15 mouse cellular contexts compared by ENCODE assay signal in the genomic region with DNA sequence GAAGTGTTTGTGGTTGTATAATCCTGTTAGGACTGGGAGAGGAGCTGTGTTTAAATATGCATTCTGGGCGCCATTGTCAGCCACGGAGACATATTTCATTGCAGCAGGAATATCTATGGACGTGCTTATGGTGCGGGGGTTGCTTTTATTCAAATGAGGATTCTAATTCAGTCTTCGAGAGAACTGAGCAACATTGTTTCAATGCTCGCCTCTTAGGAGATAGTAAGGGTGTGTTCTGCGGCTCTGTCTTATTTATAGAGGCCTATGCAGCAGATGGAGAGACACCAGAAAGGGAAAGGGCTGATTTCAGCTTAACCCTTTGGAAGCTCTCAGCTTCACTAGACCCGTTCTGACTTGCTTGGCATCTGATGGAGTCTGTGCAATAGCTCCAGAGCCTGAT. TPM values are rescaled to one million over a fixed set of nuclear protein-coding genes. Genes with fewer than 3 reads are reported as not detected.
DNase-seq lines count a peak whose midpoint lies in the region; ATAC-seq and TF ChIP-seq lines count a peak whose summit lies in the region.
"Had no signal": no experiment of that assay in that cellular context is flagged by ENCODE, and none has a peak within 500 bp of the region (broad histone marks: within the 10 kb centered on the region; RNA-seq: fewer than 3 reads in every experiment).

No protein-coding gene starts in this region.

- no peak overlapping the region for H3K9ac ChIP-seq in forebrain, embryonic 15.5 days (replicated peaks)
- no peak overlapping the region for H3K9ac ChIP-seq in midbrain, embryonic 13.5 days (replicated peaks)
- H3K9ac ChIP-seq: embryonic facial prominence, embryonic 12.5 days; liver, embryonic 12.5 days had no signal

- H3K27ac ChIP-seq in forebrain, embryonic 15.5 days (replicated peaks) = peak overlapping the region; percentile 72
- no peak overlapping the region for H3K27ac ChIP-seq in forebrain, embryonic 10.5 days
- H3K27ac ChIP-seq in layer of hippocampus, adult 2 months = peak overlapping the region; percentile 56
- peak overlapping the region; percentile 44 for H3K27ac ChIP-seq in midbrain, embryonic 13.5 days
- H3K27ac ChIP-seq: embryonic facial prominence, embryonic 12.5 days; liver, embryonic 12.5 days had no signal

- H3K27me3 ChIP-seq in forebrain, embryonic 15.5 days = no peaks in the 10 kb centered on the region
- H3K27me3 ChIP-seq in forebrain, embryonic 10.5 days (ENCODE audit: poor library complexity, severe bottlenecking) = no peaks in the 10 kb centered on the region; the same call in 1 of the 2 replicates
- H3K27me3 ChIP-seq in midbrain, embryonic 13.5 days = no peaks in the 10 kb centered on the region
- H3K27me3 ChIP-seq: embryonic facial prominence, embryonic 12.5 days; liver, embryonic 12.5 days had no signal

- 0 out of 2 replicates have a peak, but pooled peaks have one; percentile 21 for ATAC-seq in forebrain, embryonic 15.5 days (replicated peaks)
- ATAC-seq in midbrain, embryonic 13.5 days = no peak
- ATAC-seq: liver, embryonic 12.5 days had no signal

- TF ChIP-seq CTCF in layer of hippocampus, adult 2 months (conservative IDR thresholded peaks at IDR 0.05) = no peak

- WGBS in forebrain, embryonic 15.5 days = 43% methylated on average over 8 of the region's 8 CpGs
- WGBS in forebrain, embryonic 10.5 days = 77% methylated on average over 8 of the region's 8 CpGs
- WGBS in midbrain, embryonic 13.5 days = 42% methylated on average over 8 of the region's 8 CpGs

- no peak overlapping the region for H3K4me3 ChIP-seq in forebrain, embryonic 15.5 days
- H3K4me3 ChIP-seq in forebrain, embryonic 10.5 days = no peak overlapping the region
- H3K4me3 ChIP-seq in layer of hippocampus, adult 2 months = no peak overlapping the region
- no peak overlapping the region for H3K4me3 ChIP-seq in midbrain, embryonic 13.5 days (replicated peaks)
- H3K4me3 ChIP-seq: embryonic facial prominence, embryonic 12.5 days; liver, embryonic 12.5 days had no signal

- H3K36me3 ChIP-seq in forebrain, embryonic 15.5 days = no peaks in the 10 kb centered on the region
- H3K36me3 ChIP-seq in forebrain, embryonic 10.5 days (replicated peaks) = no peaks in the 10 kb centered on the region
- H3K36me3 ChIP-seq in midbrain, embryonic 13.5 days = no peaks in the 10 kb centered on the region
- H3K36me3 ChIP-seq: embryonic facial prominence, embryonic 12.5 days; liver, embryonic 12.5 days had no signal

- no peak for DNase-seq in forebrain, embryonic 10.5 days (ENCODE audit: extremely low spot score, low spot score)
- peak; percentile 61 for DNase-seq in brain, embryonic 18.5 days (ENCODE audit: low read depth, low spot score)
- DNase-seq in layer of hippocampus, adult 2 months (ENCODE audit: low spot score in 2 of 2) = peak in 1 of 2 experiments; percentile 72
- no peak for DNase-seq in spleen, postnatal 14 days (ENCODE audit: low spot score in 2 of 2)
- no peak for DNase-seq in kidney, postnatal 10 days
- DNase-seq in gastrocnemius, adult 8-10 months (ENCODE audit: low spot score in 2 of 2) = no peak
- DNase-seq: cerebellum, adult 11 months; kidney, postnatal 25 days; lung, postnatal 4 days had no signal

- no peak overlapping the region for H3K4me2 ChIP-seq in forebrain, embryonic 15.5 days (replicated peaks)
- H3K4me2 ChIP-seq in midbrain, embryonic 13.5 days (replicated peaks) = no peak overlapping the region
- H3K4me2 ChIP-seq: embryonic facial prominence, embryonic 12.5 days; liver, embryonic 12.5 days had no signal

- no peaks in the 10 kb centered on the region for H3K9me3 ChIP-seq in forebrain, embryonic 15.5 days
- H3K9me3 ChIP-seq in forebrain, embryonic 10.5 days = no peaks in the 10 kb centered on the region
- H3K9me3 ChIP-seq in midbrain, embryonic 13.5 days = no peaks in the 10 kb centered on the region
- H3K9me3 ChIP-seq: embryonic facial prominence, embryonic 12.5 days had no signal

- H3K4me1 ChIP-seq in forebrain, embryonic 15.5 days = peaks cover 18% of the 10 kb centered on the region
- peaks cover 27% of the 10 kb centered on the region for H3K4me1 ChIP-seq in forebrain, embryonic 10.5 days
- H3K4me1 ChIP-seq in midbrain, embryonic 13.5 days (replicated peaks) = peaks cover 29% of the 10 kb centered on the region
- H3K4me1 ChIP-seq: liver, embryonic 12.5 days had no signal

RNA-seq across cellular contexts. Expression of gene Dok5, which starts 35.6 kb away (rescaled TPM):
- 73.9 and 76.7 TPM in 2 replicates for polyA plus RNA-seq in forebrain, embryonic 15.5 days (2015; fragmentation: Nextera tagmentation; extraction: Ambion mirVana)
- 4.6 and 6.1 TPM in 2 replicates for polyA plus RNA-seq in forebrain, embryonic 10.5 days (2016; fragmentation: Nextera tagmentation; extraction: Ambion mirVana)
- total RNA-seq in layer of hippocampus, adult 2 months (2021) = 10 to 100 TPM; 12.5 to 14.7 TPM
- 41.1 and 42.7 TPM in 2 replicates for polyA plus RNA-seq in midbrain, embryonic 13.5 days (2015; fragmentation: Nextera tagmentation; extraction: Ambion mirVana)
- total RNA-seq in gastrocnemius, adult 8-10 months (2022) = 1 to 10 TPM in 3 of 4 experiments, under 1 TPM in 1; 0.86 to 2.9 (median 2.3) TPM
- total RNA-seq: granulocyte monocyte progenitor cell, adult 5-6 weeks; MEL had no signal
